Mouse (Mus musculus) G1E (cell line): ENCODE measurements around the gene Olfr629.
A peak's percentile ranks its signal among the peaks of the same experiment; 100 is the strongest.

Experiments
- CTCF ChIP-seq: IDR thresholded peaks from 2 replicates; pipeline ENCODE4 v1.5.1; 2012; ENCODE audit warnings: low read depth, low read length, inconsistent platforms, mixed read lengths
- TAL1 ChIP-seq: conservative IDR thresholded peaks from 2 replicates; pipeline ENCODE4 v1.6.1; 2012; ENCODE audit warnings: low read depth, low read length, inconsistent platforms, mixed read lengths

GRCm38 (mm10) chr7:103792669-103793388, 48.1 kb upstream of the Olfr629 start:
- no peak for TF ChIP-seq CTCF
- TF ChIP-seq TAL1 = peak; percentile 40; the same call in 1 of the 2 replicates
